Mouse (Mus musculus) cortical plate, adult 2 months (tissue): ENCODE data around the gene Wiz.

ENCODE experiments used
- CTCF ChIP-seq: fragments of 200-500 bp; IDR thresholded peaks from 2 replicates; pipeline ENCODE4 v1.5.1; 2011; ENCODE audit warnings: mild to moderate bottlenecking, control low read depth, low read length; ENCODE audit not compliant: insufficient read depth; ENCODE audit errors: extremely low read depth
- POLR2A ChIP-seq: fragments of 200-500 bp; IDR thresholded peaks from 2 replicates; pipeline ENCODE4 v1.6.1; 2011; ENCODE audit warnings: mild to moderate bottlenecking, low read length, control low read depth; ENCODE audit not compliant: insufficient read depth; ENCODE audit errors: extremely low read depth

GRCm38 (mm10) chr17:32356281-32356680 is 33.0 kb downstream of the Wiz start:
- TF ChIP-seq POLR2A: no peak
- TF ChIP-seq CTCF: no peak
